Mouse (Mus musculus) intestine, postnatal 0 days (tissue): ENCODE results near the gene 1700019A02Rik. TPM values are rescaled to one million over a fixed set of nuclear protein-coding genes. Genes with fewer than 3 reads are reported as not detected.

Source experiments
- ATAC-seq: fragments of 200-750 bp; cut with Nextera tagmentation; 2 replicates; pipeline ENCODE4 v1.8.0; 2017; ENCODE audit warnings: mild to moderate bottlenecking, moderate TSS enrichment, moderate library complexity
- H3K27ac ChIP-seq: fragments of 300-500 bp; sonication (generic); 2 replicates; pipeline ENCODE4 v1.5.1; 2014; ENCODE audit warnings: mild to moderate bottlenecking, low read depth, low read length, moderate library complexity
- H3K27me3 ChIP-seq: fragments of 300-500 bp; sonication (generic); replicated peaks from 2 replicates; pipeline ENCODE4 v1.6.1; 2014; ENCODE audit warnings: low read length, mixed read lengths; ENCODE audit not compliant: control insufficient read depth, insufficient read depth
- H3K36me3 ChIP-seq: fragments of 300-500 bp; sonication (generic); 2 replicates; pipeline ENCODE4 v1.6.1; 2014; ENCODE audit warnings: mild to moderate bottlenecking, moderate library complexity; ENCODE audit not compliant: control insufficient read depth, insufficient read depth
- H3K4me1 ChIP-seq: fragments of 300-500 bp; sonication (generic); replicated peaks from 2 replicates; pipeline ENCODE4 v1.6.1; 2014; ENCODE audit warnings: antibody characterized with exemption, low read length, mixed read lengths; ENCODE audit not compliant: control insufficient read depth, insufficient read depth
- H3K4me2 ChIP-seq: fragments of 300-500 bp; sonication (generic); replicated peaks from 2 replicates; pipeline ENCODE4 v1.6.1; 2014; ENCODE audit warnings: low read depth, mild to moderate bottlenecking, moderate library complexity
- H3K4me3 ChIP-seq: fragments of 300-500 bp; sonication (generic); 2 replicates; pipeline ENCODE4 v1.5.1; 2014; ENCODE audit warnings: low read depth, low read length
- H3K9ac ChIP-seq: fragments of 300-500 bp; sonication (generic); 2 replicates; pipeline ENCODE4 v1.6.1; 2014; ENCODE audit warnings: mild to moderate bottlenecking, low read depth, low read length
- H3K9me3 ChIP-seq: fragments of 300-500 bp; sonication (generic); 2 replicates; pipeline ENCODE4 v1.6.1; 2016; ENCODE audit warnings: mixed run types; ENCODE audit not compliant: control insufficient read depth
- CTCF ChIP-seq: sonication (generic); IDR thresholded peaks from 2 replicates; pipeline ENCODE4 v1.5.1; 2016; ENCODE audit warnings: low read depth, mild to moderate bottlenecking, control low read depth, antibody characterized with exemption, moderate library complexity
- WGBS: fragments of 180-500 bp; shearing (Covaris S2); extraction: QIAGEN DNeasy Blood & Tissue Kit; methylation state at CpG from one replicate; pipeline ENCODE4 v1.1.7; 2014; 5-methylcytosine and 5-hydroxymethylcytosine counted together
- polyA plus RNA-seq: library from polyadenylated mRNA; unstranded; fragments of >200 nt; fragmentation: Nextera tagmentation; extraction: Ambion mirVana; gene quantifications from 2 replicates; pipeline ENCODE4 v1.2.1, GENCODE M21; 2015

Gene 1700019A02Rik
- polyA plus RNA-seq, 1 experiment from 2014 or later = not detected

DNA sequence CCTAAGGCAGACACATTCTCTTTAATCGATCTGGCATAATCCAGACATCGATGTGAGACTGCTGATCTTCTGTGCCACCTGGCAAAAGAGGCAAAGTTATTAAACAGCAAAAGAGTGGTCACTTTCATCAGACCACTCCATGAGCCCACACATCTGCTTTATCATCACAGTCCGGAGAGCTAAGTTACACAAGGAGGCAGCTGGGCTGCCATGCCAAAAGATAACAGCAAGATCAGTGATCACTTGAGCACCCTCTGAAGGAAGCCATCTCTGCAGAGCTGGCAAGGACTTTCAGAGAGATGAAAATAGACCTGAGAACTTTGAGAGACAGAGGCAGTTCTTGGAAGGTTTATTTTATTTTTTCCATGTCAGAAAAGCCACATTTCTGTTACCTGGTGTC is 7.1 kb upstream of the 1700019A02Rik start:
- H3K4me1 ChIP-seq = no peaks in the 10 kb centered on the region
- H3K9me3 ChIP-seq = no peaks in the 10 kb centered on the region
- no peak overlapping the region for H3K9ac ChIP-seq
- no peak for TF ChIP-seq CTCF
- H3K4me3 ChIP-seq = no peak overlapping the region
- H3K4me2 ChIP-seq = no peak overlapping the region
- 87% methylated on average over 3 of the region's 3 CpGs for WGBS
- no peak for ATAC-seq
- H3K27me3 ChIP-seq = no peaks in the 10 kb centered on the region
- H3K27ac ChIP-seq = no peak overlapping the region
- no peaks in the 10 kb centered on the region for H3K36me3 ChIP-seq

DNA sequence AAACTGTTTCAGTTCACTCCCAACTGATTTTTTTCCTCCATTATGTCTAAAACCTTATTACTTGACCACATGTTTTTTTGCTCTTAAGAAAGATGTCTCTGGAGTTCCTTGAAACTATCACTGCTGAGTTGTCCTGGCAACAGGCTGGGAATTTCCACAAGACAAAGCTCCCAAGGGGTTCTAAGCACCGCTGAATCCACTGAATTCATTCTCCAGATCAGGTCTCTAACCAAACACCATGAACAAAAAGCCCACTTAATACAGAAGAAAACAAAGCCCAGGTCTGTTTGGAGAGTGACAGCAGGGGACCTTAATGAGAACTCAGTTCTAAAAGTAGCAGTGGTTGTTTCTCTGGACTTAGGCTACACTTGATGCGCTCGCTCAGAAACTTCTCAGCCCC is 3.8 kb upstream of the 1700019A02Rik start:
- TF ChIP-seq CTCF = no peak
- Histone ChIP-seq H3K36me3 (no peaks in the 10 kb centered on the region), H3K9me3 (no peaks in the 10 kb centered on the region), H3K27ac (no peak overlapping the region), H3K4me1 (no peaks in the 10 kb centered on the region), H3K9ac (no peak overlapping the region), H3K27me3 (no peaks in the 10 kb centered on the region), H3K4me2 (no peak overlapping the region), H3K4me3 (no peak overlapping the region)
- ATAC-seq = no peak
- WGBS = 80% methylated on average over 3 of the region's 3 CpGs

DNA sequence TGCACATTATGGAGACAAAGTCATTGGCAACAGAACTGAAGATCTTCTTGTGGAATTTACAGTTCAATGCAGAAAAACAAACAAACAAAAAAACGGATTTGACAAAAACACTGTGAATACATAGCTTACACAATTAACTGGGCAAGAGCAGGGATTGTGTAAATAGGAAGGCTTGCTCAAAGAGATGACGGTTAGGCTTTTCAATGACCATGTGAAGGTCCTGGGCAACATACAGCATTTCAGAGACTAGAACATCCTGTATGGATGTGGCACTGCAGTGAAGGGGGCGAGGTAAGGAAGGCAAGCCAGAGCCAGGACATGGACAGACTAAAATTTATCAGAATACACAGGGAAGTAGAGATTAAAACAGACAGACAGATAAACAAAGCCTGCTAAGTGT is 2.2 kb upstream of the 1700019A02Rik start:
- 65% methylated on average over 3 of the region's 3 CpGs for WGBS
- TF ChIP-seq CTCF = no peak
- H3K4me1 ChIP-seq = no peaks in the 10 kb centered on the region
- no peak for ATAC-seq
- no peak overlapping the region for H3K9ac ChIP-seq
- no peak overlapping the region for H3K4me2 ChIP-seq
- H3K27me3 ChIP-seq = no peaks in the 10 kb centered on the region
- H3K4me3 ChIP-seq = no peak overlapping the region
- no peaks in the 10 kb centered on the region for H3K9me3 ChIP-seq
- no peaks in the 10 kb centered on the region for H3K36me3 ChIP-seq
- no peak overlapping the region for H3K27ac ChIP-seq

DNA sequence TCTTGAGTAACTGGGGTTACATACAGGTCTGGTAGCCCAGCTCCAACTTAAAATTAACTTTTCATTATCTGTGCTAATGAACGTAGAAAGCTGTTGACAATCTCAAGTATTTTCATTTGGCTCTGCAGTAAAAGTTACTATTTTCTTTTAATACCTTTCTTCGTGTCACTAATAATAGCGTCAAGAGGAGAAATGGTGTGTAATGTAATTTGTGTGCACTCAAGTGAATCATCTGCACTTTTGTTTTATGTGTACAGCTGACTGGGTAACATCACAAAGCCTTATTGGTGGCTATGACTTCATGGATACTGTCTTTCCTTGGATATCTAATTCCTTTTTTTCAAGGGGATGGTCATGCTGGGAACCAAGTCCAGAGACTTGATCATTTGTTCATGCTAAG is 1.1 kb downstream of the 1700019A02Rik start:
- Histone ChIP-seq H3K9ac (no peak overlapping the region), H3K4me2 (no peak overlapping the region), H3K27ac (no peak overlapping the region), H3K9me3 (no peaks in the 10 kb centered on the region), H3K4me3 (no peak overlapping the region), H3K27me3 (no peaks in the 10 kb centered on the region), H3K4me1 (no peaks in the 10 kb centered on the region), H3K36me3 (no peaks in the 10 kb centered on the region)
- ATAC-seq = no peak
- TF ChIP-seq CTCF = no peak
- 94% methylated on average over 3 of the region's 3 CpGs for WGBS

DNA sequence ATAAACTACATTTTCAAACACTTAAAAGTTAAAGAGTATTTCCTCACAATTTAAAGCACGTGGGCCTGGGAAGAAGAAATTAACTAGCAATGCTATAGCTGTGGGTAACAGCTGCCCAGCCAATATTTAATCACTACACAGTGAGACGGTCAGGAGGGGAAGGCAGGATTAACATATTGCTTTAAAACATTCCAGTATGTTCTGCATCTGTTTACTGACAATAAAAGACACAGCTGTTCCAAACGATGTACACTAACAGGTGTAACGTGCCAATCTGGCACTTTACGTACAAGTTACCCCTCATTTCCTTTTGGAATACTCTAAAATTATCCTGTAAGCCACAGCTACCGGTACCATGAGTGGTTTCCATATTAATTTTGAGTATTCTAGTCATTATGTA is 29.7 kb downstream of the 1700019A02Rik start:
- WGBS = 68% methylated on average over 6 of the region's 6 CpGs
- ATAC-seq = no peak
- TF ChIP-seq CTCF = no peak

DNA sequence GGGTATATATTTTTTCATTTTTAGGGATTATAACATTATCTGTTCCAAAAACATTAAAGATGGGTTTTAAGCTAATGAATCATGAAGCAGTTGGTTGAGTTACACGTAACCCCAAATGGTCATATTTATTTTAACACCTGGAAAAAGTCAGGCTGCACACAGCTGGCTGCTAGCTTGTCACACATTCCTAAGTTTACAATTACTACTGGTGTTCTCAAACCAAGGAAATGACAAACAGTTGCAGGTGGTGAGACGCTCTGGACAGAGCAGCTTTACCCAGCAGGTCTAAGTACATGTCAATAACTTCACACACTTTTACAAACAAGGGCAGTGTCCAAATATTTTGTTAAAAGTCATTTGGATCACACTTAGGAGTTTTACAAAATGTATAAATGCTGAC is 64.4 kb downstream of the 1700019A02Rik start:
- ATAC-seq = no peak
- Histone ChIP-seq H3K27me3 (no peaks in the 10 kb centered on the region), H3K36me3 (no peaks in the 10 kb centered on the region), H3K27ac (no peak overlapping the region), H3K4me1 (no peaks in the 10 kb centered on the region), H3K4me2 (no peak overlapping the region), H3K9me3 (no peaks in the 10 kb centered on the region), H3K9ac (no peak overlapping the region), H3K4me3 (no peak overlapping the region)
- WGBS = 42% methylated on average over 2 of the region's 2 CpGs
- no peak for TF ChIP-seq CTCF

More for the DNA sequence above, 29.7 kb downstream of the 1700019A02Rik start:
- Histone ChIP-seq H3K9me3 (no peaks in the 10 kb centered on the region), H3K4me3 (no peak overlapping the region), H3K36me3 (no peaks in the 10 kb centered on the region), H3K27ac (no peak overlapping the region), H3K4me2 (no peak overlapping the region), H3K9ac (no peak overlapping the region), H3K27me3 (no peaks in the 10 kb centered on the region), H3K4me1 (no peaks in the 10 kb centered on the region)

DNA sequence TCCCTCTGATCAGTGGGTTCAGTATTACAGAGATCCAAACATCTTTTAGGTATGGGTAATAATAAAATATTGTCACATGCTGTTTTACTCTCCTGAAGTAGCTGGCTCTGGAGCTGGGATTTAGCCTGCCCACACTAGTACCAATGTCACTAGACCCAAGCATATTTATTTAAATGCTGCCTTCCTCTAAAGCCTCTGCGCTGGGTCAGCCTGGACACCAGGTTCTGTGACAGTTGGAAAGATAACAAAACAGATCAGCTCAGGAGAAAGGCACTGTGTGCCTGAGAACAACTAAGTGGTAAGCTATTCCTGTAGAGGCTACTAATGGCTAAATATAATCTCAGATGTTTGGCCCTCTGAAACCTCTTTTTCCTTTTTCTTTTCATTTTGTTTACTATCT is 76.9 kb downstream of the 1700019A02Rik start:
- Histone ChIP-seq H3K9me3 (no peaks in the 10 kb centered on the region), H3K27ac (no peak overlapping the region), H3K4me2 (no peak overlapping the region), H3K9ac (no peak overlapping the region), H3K27me3 (no peaks in the 10 kb centered on the region), H3K36me3 (no peaks in the 10 kb centered on the region), H3K4me1 (no peaks in the 10 kb centered on the region), H3K4me3 (no peak overlapping the region)
- no peak for TF ChIP-seq CTCF
- ATAC-seq = no peak
- WGBS = 51% methylated on average over 1 of the region's 1 CpGs

Other genes starting within 250 kb of the 1700019A02Rik start
- gene 1700019D03Rik, start 167.5 kb downstream of the 1700019A02Rik start, polyA plus RNA-seq = 30.5 and 30.7 TPM in 2 replicates
- gene Mstn, start 126.0 kb downstream of the 1700019A02Rik start, polyA plus RNA-seq = 0.07 and 0.17 TPM in 2 replicates
- gene Pms1, start 109.4 kb upstream of the 1700019A02Rik start, polyA plus RNA-seq = 5.4 and 6.8 TPM in 2 replicates
- 60.5 and 65.8 TPM in 2 replicates for gene Ormdl1, start 109.5 kb upstream of the 1700019A02Rik start, polyA plus RNA-seq
- gene Gm28778, start 109.5 kb upstream of the 1700019A02Rik start, polyA plus RNA-seq = not detected in 2 replicates
- gene Osgepl1, start 126.0 kb upstream of the 1700019A02Rik start, polyA plus RNA-seq = 21.0 and 21.1 TPM in 2 replicates
- 10.7 and 12.5 TPM in 2 replicates for gene Asdurf, start 165.0 kb upstream of the 1700019A02Rik start, polyA plus RNA-seq
- gene Gm28551, start 165.0 kb upstream of the 1700019A02Rik start, polyA plus RNA-seq = 0.23 and 0.35 TPM in 2 replicates
- gene Asnsd1, start 165.1 kb upstream of the 1700019A02Rik start, polyA plus RNA-seq = 44.1 and 45.5 TPM in 2 replicates